Mouse (Mus musculus) testis, adult 2 months (tissue): Measurements from ENCODE around the gene Tmem59.

Experiments used
- CTCF ChIP-seq: fragments of 200-500 bp; IDR thresholded peaks from 2 replicates; pipeline ENCODE4 v1.5.1; 2012; ENCODE audit warnings: low read depth, mild to moderate bottlenecking, inconsistent platforms, low read length, moderate library complexity; ENCODE audit not compliant: control insufficient read depth, insufficient read depth, insufficient replicate concordance
- POLR2A ChIP-seq: fragments of 200-500 bp; IDR thresholded peaks from 2 replicates; pipeline ENCODE4 v1.6.1; 2012; ENCODE audit warnings: low read depth, mild to moderate bottlenecking, inconsistent platforms, low read length, moderate library complexity; ENCODE audit not compliant: control insufficient read depth

- TF ChIP-seq CTCF (no peak), POLR2A (no peak)
These were observed 48.1 kb downstream of the Tmem59 start for GRCm38 (mm10) chr4:107226313-107226712.
